Mouse (Mus musculus): Measurements from ENCODE around the gene Disp2.

The Disp2 gene

GRCm38 (mm10) chr2:118756103-118756502 is 23.4 kb upstream of the Disp2 start:
- DNase-seq (ENCODE audit: inconsistent ontology term): no peak

- DNase-seq (ENCODE audit: inconsistent ontology term): no peak
Measured at GRCm38 (mm10) chr2:118759828-118760227, 19.7 kb upstream of the Disp2 start.

GRCm38 (mm10) chr2:118760311-118761025 is 19.1 kb upstream of the Disp2 start:
- DNase-seq (ENCODE audit: inconsistent ontology term): peak; percentile 95

- peak; percentile 29 for DNase-seq (ENCODE audit: inconsistent ontology term)
Measured at GRCm38 (mm10) chr2:118761358-118761757, 18.2 kb upstream of the Disp2 start.

DNA sequence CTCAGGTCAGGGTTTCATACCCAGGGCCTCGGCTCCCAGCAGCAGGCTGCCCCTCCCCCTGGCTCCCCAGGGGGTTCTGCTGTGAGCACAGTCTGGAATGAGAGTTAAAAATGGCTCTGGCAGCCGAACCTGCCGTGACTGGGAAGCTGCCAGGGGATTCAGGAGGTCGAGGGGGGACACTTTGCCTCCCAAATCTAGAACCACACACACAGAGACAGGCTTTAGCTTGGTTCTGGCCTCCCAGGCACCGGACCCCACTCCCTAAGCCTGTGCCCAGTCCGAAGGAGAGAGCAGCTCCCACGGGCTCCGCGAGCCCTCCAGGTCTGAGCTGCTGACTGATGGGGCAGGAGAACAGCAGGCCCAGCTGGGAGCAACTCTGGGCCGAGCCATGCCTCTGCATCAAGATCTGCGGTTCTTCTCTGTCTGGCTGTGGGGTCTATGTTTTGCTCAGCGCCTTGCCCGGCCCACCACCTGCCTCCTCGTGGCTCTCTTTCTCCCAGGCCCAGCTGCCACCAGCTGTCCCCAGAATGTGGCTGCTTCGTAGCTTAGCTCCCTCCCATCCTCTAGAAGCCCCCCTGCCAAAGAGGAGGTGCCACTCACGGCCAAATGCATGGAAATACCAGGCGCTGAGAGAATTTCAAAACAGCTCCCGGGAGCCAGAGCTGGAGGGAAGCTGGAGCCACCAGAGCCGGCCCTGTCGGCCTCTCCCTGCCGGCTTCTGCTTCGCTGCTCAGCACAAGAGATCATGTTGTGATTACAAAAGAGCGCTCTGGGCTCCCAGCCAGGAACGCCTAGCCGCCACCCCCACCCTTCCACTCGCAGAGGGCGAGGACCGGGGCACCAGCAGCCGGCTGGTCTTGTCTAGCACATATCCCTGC is 17.4 kb upstream of the Disp2 start, which contains the start of gene Ccdc9b:
TSS of gene Ccdc9b (minus strand) at position 756 of the 878 bp plus-strand sequence.
- peak; percentile 94 for DNase-seq (ENCODE audit: inconsistent ontology term)

DNA sequence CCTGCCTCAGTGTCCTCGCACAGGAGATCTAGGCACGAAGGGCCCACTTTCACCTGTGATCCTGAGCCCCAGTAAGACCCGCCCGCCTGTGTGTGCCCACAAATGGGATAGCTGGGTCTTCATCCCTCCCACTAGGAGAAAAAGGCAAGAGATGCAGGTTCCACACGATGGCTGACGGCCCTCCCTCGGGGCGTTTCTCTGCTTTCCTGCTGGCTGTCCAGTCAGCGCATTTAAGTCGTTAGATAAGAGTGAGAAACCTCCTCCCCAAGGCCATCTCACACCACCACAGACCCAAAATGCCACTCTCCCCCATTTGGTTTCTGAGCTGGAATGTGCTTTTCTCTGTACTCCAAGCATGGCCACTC is 16.8 kb upstream of the Disp2 start:
- no peak for DNase-seq (ENCODE audit: inconsistent ontology term)

DNA sequence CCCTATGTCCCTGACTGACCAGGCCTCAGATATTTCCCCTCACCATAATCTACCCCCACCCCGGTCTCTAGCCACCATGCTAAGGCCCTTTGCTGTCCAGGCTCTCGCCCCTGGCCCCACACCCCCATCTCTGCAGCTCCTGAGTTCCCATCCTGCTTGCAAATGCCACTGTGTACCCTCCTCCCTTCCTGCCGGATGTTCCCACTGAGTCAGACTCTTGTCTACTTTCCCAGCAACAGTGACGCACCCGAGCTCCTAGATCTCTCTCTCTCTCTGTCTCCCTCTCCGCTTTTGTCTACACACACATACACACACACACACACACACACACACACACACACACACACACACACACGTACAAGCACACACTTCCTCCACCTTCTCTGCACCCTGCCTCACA is 16.1 kb upstream of the Disp2 start:
- peak; percentile 76 for DNase-seq (ENCODE audit: inconsistent ontology term)

DNA sequence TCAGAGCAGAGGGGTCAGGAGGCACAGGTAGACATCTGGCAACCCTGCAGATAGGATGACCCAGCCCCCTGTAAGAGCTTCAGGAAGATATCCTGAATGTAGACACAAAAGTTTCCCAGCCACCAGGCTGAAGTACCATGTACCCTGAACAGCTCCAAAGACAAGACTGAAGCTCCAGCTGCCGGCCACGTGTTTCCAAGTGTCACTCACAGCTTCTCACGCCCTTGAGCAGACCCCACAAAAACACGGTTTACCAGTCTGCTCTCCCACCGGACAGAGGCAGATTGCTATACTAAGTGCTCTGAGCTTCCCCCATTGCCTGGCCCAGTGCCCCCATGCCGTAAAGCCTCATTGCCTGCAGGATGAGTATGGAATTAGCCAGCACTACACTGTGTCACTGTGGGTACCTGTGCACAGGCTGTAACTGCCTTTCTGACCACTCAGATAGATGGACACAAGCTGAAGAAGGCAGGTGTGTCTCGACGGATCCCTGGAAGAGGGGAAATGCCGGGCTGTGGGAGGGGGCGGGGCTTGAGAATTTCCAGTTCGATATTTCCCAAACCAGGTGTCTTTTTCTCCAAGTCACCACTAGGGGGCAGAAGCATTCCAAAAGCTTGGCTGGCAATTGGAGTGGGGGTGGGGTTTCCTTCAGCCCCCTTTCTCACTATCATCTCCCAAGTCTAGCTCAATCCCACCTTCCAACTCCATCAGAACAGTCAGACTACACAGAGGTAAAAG is 15.3 kb upstream of the Disp2 start:
- DNase-seq (ENCODE audit: inconsistent ontology term): peak; percentile 37

DNA sequence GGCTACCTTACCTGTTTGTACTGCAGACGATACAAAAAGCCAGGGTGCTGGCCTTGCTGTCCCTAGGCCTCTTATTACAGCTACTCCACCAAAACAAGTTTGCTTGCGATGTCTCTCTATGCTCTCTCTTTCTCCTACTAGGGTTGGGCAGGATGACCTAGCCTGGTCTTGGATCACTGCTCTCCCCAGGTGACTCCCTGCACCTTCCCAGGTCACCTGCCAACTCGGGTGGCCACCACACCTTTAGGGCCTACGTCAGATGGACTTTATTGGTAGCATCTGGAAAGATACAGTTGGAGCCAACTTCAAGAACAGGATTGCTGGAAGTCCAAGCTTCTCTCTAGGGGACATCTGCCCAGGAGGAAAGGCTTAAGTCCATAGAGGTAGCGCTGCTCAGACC is 14.6 kb upstream of the Disp2 start:
- no peak for DNase-seq (ENCODE audit: inconsistent ontology term)

DNA sequence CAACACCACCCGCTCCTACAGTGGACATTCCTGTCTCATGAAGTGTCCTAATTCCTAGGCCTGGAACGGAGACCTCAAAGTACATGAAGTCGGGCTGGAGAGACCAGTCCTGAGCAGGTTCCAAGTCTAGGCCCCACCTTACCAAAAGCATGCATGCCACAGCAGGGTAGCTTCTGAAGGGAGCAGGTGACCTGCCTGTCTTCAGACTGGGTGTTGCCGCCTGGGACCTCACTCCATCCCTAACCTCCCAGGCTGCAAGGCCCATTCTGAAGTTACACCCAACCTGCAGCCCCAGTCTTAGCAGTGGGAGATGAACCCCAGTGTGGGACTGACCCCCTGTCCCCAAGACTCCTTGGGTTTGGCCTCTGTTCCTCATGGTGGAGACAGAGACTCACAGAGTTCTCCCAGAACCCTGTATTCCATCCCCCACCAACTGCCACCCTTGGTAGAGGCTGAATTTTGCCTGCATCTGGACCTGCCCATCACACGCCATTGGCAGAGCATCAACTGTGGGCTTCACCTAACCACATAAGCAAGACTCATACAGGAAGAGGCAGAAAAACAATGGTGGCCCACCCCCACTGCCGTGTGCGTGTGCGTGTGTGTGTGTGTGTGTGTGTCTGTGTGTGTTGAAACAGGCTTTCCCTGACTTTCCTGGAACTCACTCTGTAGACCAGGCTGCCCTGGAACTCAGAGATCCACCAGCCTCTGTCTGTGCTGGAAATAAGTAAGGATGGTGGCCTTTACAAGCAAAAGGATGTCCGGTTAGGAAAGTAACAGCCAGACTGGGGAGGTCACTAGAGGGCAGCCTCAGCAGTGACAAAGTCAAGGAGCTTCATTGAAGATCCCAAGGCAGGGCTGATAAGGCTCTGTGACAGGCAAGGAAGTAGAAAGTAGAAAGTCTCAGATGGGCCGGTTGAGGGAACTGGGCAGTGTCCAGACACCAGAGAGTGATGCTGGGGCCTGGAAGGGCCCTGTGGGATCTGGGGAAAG is 13.2 kb upstream of the Disp2 start:
- DNase-seq (ENCODE audit: inconsistent ontology term): peak; percentile 50

DNA sequence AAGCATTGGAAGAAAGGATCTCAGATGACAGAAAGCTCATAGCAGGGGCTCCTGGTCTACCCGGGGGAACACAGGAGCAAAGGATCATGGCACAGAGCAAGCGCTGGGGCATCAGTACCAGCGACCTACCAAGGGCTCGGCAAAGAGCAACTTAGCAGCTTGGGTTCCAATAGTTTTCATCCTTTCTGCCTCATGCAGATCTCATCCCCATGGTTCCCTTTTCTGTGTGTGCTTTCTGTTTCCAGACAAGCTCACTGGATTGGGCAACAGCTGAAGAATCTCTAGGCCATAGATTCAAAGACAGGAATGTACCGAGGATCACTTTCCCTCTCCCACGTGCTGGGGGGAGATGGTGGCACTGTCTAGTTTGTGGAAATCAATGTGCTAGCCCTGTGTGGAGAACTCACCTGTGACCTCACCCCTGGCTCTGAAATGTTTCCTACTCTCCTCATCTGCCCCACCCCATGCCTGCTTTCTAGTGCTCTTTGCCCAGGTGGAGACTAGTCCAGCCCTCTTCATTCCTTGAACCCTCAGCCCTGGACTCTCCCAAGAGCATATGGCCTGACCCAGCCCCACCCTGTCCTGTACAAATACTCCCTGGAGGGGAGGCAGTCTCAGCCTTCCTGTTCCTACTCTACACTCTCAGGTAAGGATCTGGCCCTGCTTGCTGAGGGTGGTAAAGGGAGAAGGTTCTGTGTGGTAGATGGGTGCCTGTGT is 7.2 kb upstream of the Disp2 start, which contains the start of gene Phgr1:
TSS of gene Phgr1 (plus strand) at position 612 of the 717 bp plus-strand sequence.
- DNase-seq (ENCODE audit: inconsistent ontology term): no peak

DNA sequence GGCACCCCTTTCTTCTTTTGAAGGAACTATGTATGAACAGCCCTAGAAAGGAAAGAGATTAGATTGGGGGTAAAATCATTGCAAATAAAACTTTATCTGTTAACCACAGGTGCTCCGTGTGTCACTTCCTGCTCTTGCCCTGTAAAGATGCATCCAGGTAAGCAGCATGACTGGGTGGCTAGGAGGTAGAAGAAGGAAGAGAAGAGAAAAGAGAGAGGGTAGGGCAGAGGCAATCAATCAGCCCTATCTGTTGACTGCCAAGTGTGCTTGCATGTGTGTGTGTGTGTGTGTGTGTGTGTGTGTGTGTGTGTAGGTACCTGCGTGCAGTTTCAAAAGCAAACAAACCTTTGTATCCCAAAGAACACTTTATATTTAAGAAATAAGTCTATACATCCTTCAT is 5.0 kb upstream of the Disp2 start:
- DNase-seq (ENCODE audit: inconsistent ontology term): no peak

GRCm38 (mm10) chr2:118775396-118775795 is 4.1 kb upstream of the Disp2 start:
- DNase-seq (ENCODE audit: inconsistent ontology term): peak; percentile 70

DNA sequence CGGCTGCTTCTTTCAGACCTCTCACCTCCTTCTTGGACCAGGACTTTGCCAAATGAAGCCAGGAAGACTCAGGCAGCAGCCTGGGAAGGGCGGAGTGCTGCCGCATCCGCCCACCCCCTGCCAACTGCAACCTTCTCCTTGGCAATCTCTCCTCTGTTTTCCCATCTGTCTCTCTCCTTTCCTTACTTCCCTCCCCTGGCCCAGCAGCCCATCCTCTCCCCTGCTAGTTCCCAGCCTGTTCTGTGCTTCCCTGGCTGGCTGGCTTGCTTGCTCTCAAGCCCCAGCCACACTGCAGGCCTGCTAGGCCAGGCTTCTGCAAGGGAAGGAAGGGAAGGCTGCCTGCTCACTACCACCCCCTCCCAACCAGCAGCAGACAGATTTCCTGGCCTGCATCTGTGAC is 3.7 kb upstream of the Disp2 start:
- no peak for DNase-seq (ENCODE audit: inconsistent ontology term)

GRCm38 (mm10) chr2:118776295-118776694 is 3.2 kb upstream of the Disp2 start:
- DNase-seq (ENCODE audit: inconsistent ontology term): no peak

GRCm38 (mm10) chr2:118778418-118778817 is 1.1 kb upstream of the Disp2 start:
- no peak for DNase-seq (ENCODE audit: inconsistent ontology term)

- no peak for DNase-seq (ENCODE audit: inconsistent ontology term)
Measured at GRCm38 (mm10) chr2:118779065-118779464, 454 bp upstream of the Disp2 start.

DNA sequence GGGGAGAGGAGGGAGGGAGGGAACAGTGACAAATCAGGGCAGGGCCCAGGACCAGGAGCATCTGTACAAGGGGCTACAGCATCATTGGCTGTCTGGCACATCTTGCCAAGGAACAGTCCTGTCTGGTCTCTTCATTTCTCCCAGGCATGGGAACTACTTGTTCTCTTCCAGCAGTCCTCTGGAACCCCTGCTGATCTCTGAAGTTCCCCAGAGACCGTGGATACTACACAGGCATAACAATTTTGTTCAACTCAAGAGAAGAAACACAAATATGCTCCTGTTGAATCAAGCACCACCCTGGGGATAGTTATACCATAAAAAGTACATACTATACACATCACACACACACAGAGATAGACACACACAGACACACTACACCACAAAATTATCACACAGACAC is 1.6 kb downstream of the Disp2 start:
- DNase-seq (ENCODE audit: inconsistent ontology term): no peak

GRCm38 (mm10) chr2:118782303-118782702 is 2.8 kb downstream of the Disp2 start:
- DNase-seq (ENCODE audit: inconsistent ontology term): peak; percentile 50

- no peak for DNase-seq (ENCODE audit: inconsistent ontology term)
Measured at GRCm38 (mm10) chr2:118783093-118783492, 3.6 kb downstream of the Disp2 start.
